Mouse (Mus musculus) kidney, adult 2 months (tissue): ENCODE data around the gene Mum1.

Experiments
- CTCF ChIP-seq: fragments of 200-500 bp; conservative IDR thresholded peaks from 2 replicates; pipeline ENCODE4 v1.5.1; 2011; ENCODE audit warnings: low read depth, mild to moderate bottlenecking, control low read depth, low read length, moderate library complexity, mixed read lengths; ENCODE audit not compliant: insufficient read depth, insufficient read length
- POLR2A ChIP-seq: fragments of 200-500 bp; IDR thresholded peaks from one replicate; pipeline ENCODE4 v1.6.1; 2011; ENCODE audit warnings: low read depth, low read length, control low read depth

GRCm38 (mm10) chr10:80288657-80289056, 62.4 kb downstream of the Mum1 start:
- TF ChIP-seq CTCF, result peak; percentile 38
- TF ChIP-seq POLR2A, result no peak
